Mouse (Mus musculus) liver, adult 2 months (tissue): ENCODE results near the gene Scn4a.

Experiments
- CTCF ChIP-seq: fragments of 200-500 bp; IDR thresholded peaks from 2 replicates; pipeline ENCODE4 v1.5.1; 2011; ENCODE audit warnings: low read depth, low read length, control low read depth
- POLR2A ChIP-seq: fragments of 200-500 bp; IDR thresholded peaks from 2 replicates; pipeline ENCODE4 v1.6.1; 2011; ENCODE audit warnings: low read length, control low read depth; ENCODE audit not compliant: insufficient read depth; ENCODE audit errors: extremely low read depth

DNA sequence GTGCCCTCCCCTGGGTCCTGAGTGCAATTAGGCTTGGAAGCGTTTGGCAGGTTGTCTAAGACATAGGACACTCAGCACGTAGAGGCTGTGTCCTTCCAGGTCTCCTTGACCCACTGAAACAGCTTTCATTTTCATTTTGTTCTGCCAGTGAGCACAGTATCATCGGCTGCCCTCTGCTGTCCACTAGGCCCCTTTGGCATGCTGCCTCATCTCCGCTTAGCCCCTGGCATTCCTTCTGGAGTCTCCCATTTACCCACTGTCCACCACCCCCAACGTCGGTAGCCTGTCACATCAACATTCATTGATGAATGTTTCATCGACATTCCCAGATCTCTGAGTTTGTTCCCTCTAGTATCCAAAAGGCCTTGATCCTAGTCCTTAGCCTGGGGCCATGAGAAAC lies 28.8 kb upstream of the Scn4a start:
- TF ChIP-seq CTCF (peak; percentile 44), POLR2A (no peak)
